Mouse (Mus musculus): ENCODE data around the gene Speg.

GRCm38 (mm10) chr1:75480735-75481134, 105.6 kb downstream of the Speg start:
- TF ChIP-seq CTCF (IDR thresholded peaks at IDR 0.05; ENCODE audit: low read depth, low read length) (no peak), POLR2A (IDR thresholded peaks at IDR 0.05; ENCODE audit: insufficient read depth, low read length) (no peak), EP300 (IDR thresholded peaks at IDR 0.05; ENCODE audit: insufficient read depth, low read depth, low read length) (0 out of 2 replicates have a peak, but pooled peaks have one; percentile 20)

Data from ES-Bruce4 (cell line).